Mouse (Mus musculus) embryonic facial prominence, embryonic 11.5 days (tissue): ENCODE measurements around the gene Rad23a. TPM values are rescaled to one million over a fixed set of nuclear protein-coding genes. Genes with fewer than 3 reads are reported as not detected.

Experiments
- ATAC-seq: fragments of 200-750 bp; cut with Nextera tagmentation; replicated peaks from 2 replicates; pipeline ENCODE4 v1.8.0; 2017; ENCODE audit warnings: low read depth; ENCODE audit not compliant: insufficient number of reproducible peaks, low FRiP score, low TSS enrichment
- DNase-seq: peaks from one replicate; pipeline ENCODE4 v3.0.0-alpha.2; 2015; ENCODE audit warnings: low spot score
- H3K27ac ChIP-seq: fragments of 300-500 bp; sonication (generic); replicated peaks from 2 replicates; pipeline ENCODE4 v1.5.1; 2014; ENCODE audit warnings: mild to moderate bottlenecking, low read depth, low read length, control low read depth
- H3K27me3 ChIP-seq: fragments of 300-500 bp; sonication (generic); 2 replicates; pipeline ENCODE4 v1.6.1; 2014; ENCODE audit warnings: mild to moderate bottlenecking, low read length, moderate library complexity, mixed read lengths; ENCODE audit not compliant: control insufficient read depth, insufficient read depth
- H3K36me3 ChIP-seq: fragments of 300-500 bp; sonication (generic); replicated peaks from 2 replicates; pipeline ENCODE4 v1.6.1; 2014; ENCODE audit warnings: low read depth, mild to moderate bottlenecking, low read length, moderate library complexity, mixed read lengths; ENCODE audit not compliant: control insufficient read depth, insufficient read depth
- H3K4me1 ChIP-seq: fragments of 300-500 bp; sonication (generic); 2 replicates; pipeline ENCODE4 v1.6.1; 2014; ENCODE audit warnings: low read length, mixed read lengths; ENCODE audit not compliant: control insufficient read depth, insufficient read depth
- H3K4me2 ChIP-seq: fragments of 300-500 bp; sonication (generic); 2 replicates; pipeline ENCODE4 v1.6.1; 2014; ENCODE audit warnings: low read depth, mild to moderate bottlenecking, control low read depth, low read length, moderate library complexity
- H3K4me3 ChIP-seq: fragments of 300-500 bp; sonication (generic); 2 replicates; pipeline ENCODE4 v1.5.1; 2014; ENCODE audit warnings: low read depth, low read length, control low read depth
- H3K9ac ChIP-seq: fragments of 300-500 bp; sonication (generic); replicated peaks from 2 replicates; pipeline ENCODE4 v1.6.1; 2014; ENCODE audit warnings: mild to moderate bottlenecking, control low read depth, low read length
- H3K9me3 ChIP-seq: fragments of 300-500 bp; sonication (generic); replicated peaks from 2 replicates; pipeline ENCODE4 v1.6.1; 2016; ENCODE audit warnings: mild to moderate bottlenecking, low read length, inconsistent platforms, mixed read lengths; ENCODE audit not compliant: control insufficient read depth
- WGBS: fragments of 180-500 bp; shearing (Covaris S2); extraction: QIAGEN DNeasy Blood & Tissue Kit; methylation state at CpG from one replicate; pipeline ENCODE4 v1.1.7; 2014; 5-methylcytosine and 5-hydroxymethylcytosine counted together
- polyA plus RNA-seq: library from polyadenylated mRNA; unstranded; fragments of >200 nt; fragmentation: Nextera tagmentation; extraction: Ambion mirVana; gene quantifications from 2 replicates; pipeline ENCODE4 v1.2.1, GENCODE M21; 2014

Rad23a gene
- polyA plus RNA-seq, 1 experiment from 2014 or later = 88.2 TPM

GRCm38 (mm10) chr8:84837912-84838470 lies 2.5 kb downstream of the Rad23a start:
- H3K27ac ChIP-seq = no peak overlapping the region
- H3K9me3 ChIP-seq = no peaks in the 10 kb centered on the region
- ATAC-seq (no peak), DNase-seq (no peak)
- 78% methylated on average over 15 of the region's 15 CpGs for WGBS
- no peaks in the 10 kb centered on the region for H3K27me3 ChIP-seq
- no peak overlapping the region for H3K4me3 ChIP-seq
- peaks cover 12% of the 10 kb centered on the region for H3K4me1 ChIP-seq
- peaks cover 35% of the 10 kb centered on the region for H3K36me3 ChIP-seq
- no peak overlapping the region; the same call in 1 of the 2 replicates for H3K4me2 ChIP-seq
- H3K9ac ChIP-seq = no peak overlapping the region

GRCm38 (mm10) chr8:84837149-84837911 lies 3.1 kb downstream of the Rad23a start:
- WGBS = 44% methylated on average over 8 of the region's 8 CpGs
- H3K4me3 ChIP-seq = no peak overlapping the region
- peak overlapping the region; percentile 20 for H3K27ac ChIP-seq
- DNase-seq (peak; percentile 63), ATAC-seq (peak; percentile 14)
- no peak overlapping the region; the same call in 1 of the 2 replicates for H3K4me2 ChIP-seq
- no peaks in the 10 kb centered on the region for H3K27me3 ChIP-seq
- no peaks in the 10 kb centered on the region for H3K9me3 ChIP-seq
- H3K36me3 ChIP-seq = peaks cover 28% of the 10 kb centered on the region
- peaks cover 12% of the 10 kb centered on the region for H3K4me1 ChIP-seq
- H3K9ac ChIP-seq = peak overlapping the region; percentile 2; the same call in 1 of the 2 replicates

GRCm38 (mm10) chr8:84834866-84835855 lies 5.3 kb downstream of the Rad23a start:
- ATAC-seq (no peak), DNase-seq (no peak)
- Histone ChIP-seq H3K4me3 (no peak overlapping the region), H3K4me1 (peaks cover 12% of the 10 kb centered on the region), H3K36me3 (peaks cover 26% of the 10 kb centered on the region), H3K9ac (no peak overlapping the region), H3K27me3 (no peaks in the 10 kb centered on the region), H3K4me2 (no peak overlapping the region), H3K9me3 (no peaks in the 10 kb centered on the region), H3K27ac (no peak overlapping the region)
- WGBS = 86% methylated on average over 10 of the region's 10 CpGs

- DNase-seq = no peak
- H3K4me2 ChIP-seq = no peak overlapping the region
- ATAC-seq = no peak
- H3K27ac ChIP-seq = no peak overlapping the region
- H3K9ac ChIP-seq = no peak overlapping the region
- peaks cover 12% of the 10 kb centered on the region for H3K4me1 ChIP-seq
- H3K9me3 ChIP-seq = no peaks in the 10 kb centered on the region
- no peaks in the 10 kb centered on the region for H3K27me3 ChIP-seq
- H3K4me3 ChIP-seq = no peak overlapping the region
- WGBS = 89% methylated on average over 19 of the region's 19 CpGs
- H3K36me3 ChIP-seq = peaks cover 26% of the 10 kb centered on the region
These were observed 6.2 kb downstream of the Rad23a start for GRCm38 (mm10) chr8:84834002-84834865.

- WGBS = 71% methylated on average over 10 of the region's 10 CpGs
- peaks cover 24% of the 10 kb centered on the region for H3K36me3 ChIP-seq
- H3K4me1 ChIP-seq = peaks cover 10% of the 10 kb centered on the region
- H3K9ac ChIP-seq = peak overlapping the region; percentile 99
- H3K4me2 ChIP-seq = peak overlapping the region; percentile 59
- ATAC-seq = no peak
- H3K27ac ChIP-seq = peak overlapping the region; percentile 90
- DNase-seq = no peak
- H3K27me3 ChIP-seq = no peaks in the 10 kb centered on the region
- H3K9me3 ChIP-seq = no peaks in the 10 kb centered on the region
- peak overlapping the region; percentile 97 for H3K4me3 ChIP-seq
These were observed 7.4 kb downstream of the Rad23a start for GRCm38 (mm10) chr8:84832759-84833742.

GRCm38 (mm10) chr8:84832034-84832717 lies 8.3 kb downstream of the Rad23a start:
- WGBS = under 1% methylated on average over 59 of the region's 59 CpGs
- H3K27me3 ChIP-seq = no peaks in the 10 kb centered on the region
- peaks cover 5% of the 10 kb centered on the region for H3K4me1 ChIP-seq
- H3K27ac ChIP-seq = peak overlapping the region; percentile 90
- H3K4me2 ChIP-seq = peak overlapping the region; percentile 59
- no peaks in the 10 kb centered on the region for H3K9me3 ChIP-seq
- H3K9ac ChIP-seq = peak overlapping the region; percentile 99
- peak overlapping the region; percentile 97 for H3K4me3 ChIP-seq
- H3K36me3 ChIP-seq = peaks cover 18% of the 10 kb centered on the region
- DNase-seq (peak; percentile 81), ATAC-seq (peak; percentile 64)
